9 mouse cellular contexts compared by ENCODE assay signal in genomic region chr19:5151331-5151730, GRCm38 (mm10). TPM values are rescaled to one million over a fixed set of nuclear protein-coding genes. Genes with fewer than 3 reads are reported as not detected.
A peak's percentile ranks its signal among the peaks of the same experiment; 100 is the strongest.
DNase-seq lines count a peak whose midpoint lies in the region; ATAC-seq and TF ChIP-seq lines count a peak whose summit lies in the region.
"Had no signal": no experiment of that assay in that cellular context is flagged by ENCODE, and none has a peak within 500 bp of the region (broad histone marks: within the 10 kb centered on the region; RNA-seq: fewer than 3 reads in every experiment).

No protein-coding gene starts in this region.

- ATAC-seq in megakaryocyte-erythroid progenitor cell, adult 5-6 weeks (replicated peaks; ENCODE audit: low FRiP score, low TSS enrichment, poor library complexity, severe bottlenecking) = peak; percentile 55; the same call in 1 of the 2 replicates

- no peaks in the 10 kb centered on the region; the same call in 1 of the 2 replicates for H3K36me3 ChIP-seq in heart, adult 2 months (ENCODE audit: control insufficient read depth, insufficient read depth, low read length)

- H3K79me2 ChIP-seq in heart, adult 2 months (replicated peaks; ENCODE audit: control insufficient read depth, insufficient read depth, low read length) = no peaks in the 10 kb centered on the region

- DNase-seq in heart, adult 2 months = peak; percentile 37 to 43
- no peak for DNase-seq in heart, postnatal 25 days (ENCODE audit: low spot score)
- DNase-seq in adrenal gland, postnatal 10 days = peak; percentile 55
- DNase-seq in embryo, embryonic 11.5 days (ENCODE audit: low read depth, low spot score) = peak; percentile 42
- peak; percentile 48 to 58 for DNase-seq in heart, postnatal 14 days
- DNase-seq in layer of hippocampus, postnatal 36 days = peak; percentile 52 to 62
- DNase-seq in spleen, adult 12 weeks (ENCODE audit: low spot score) = peak; percentile 23

- H3K27ac ChIP-seq in heart, adult 2 months = no peak overlapping the region
- H3K27ac ChIP-seq: neural tube, embryonic 12.5 days had no signal

- TF ChIP-seq POLR2A in heart, adult 2 months (IDR thresholded peaks at IDR 0.05; ENCODE audit: insufficient read depth, low read depth, low read length) = no peak

- H3K9ac ChIP-seq in heart, adult 2 months (ENCODE audit: low read depth, low read length) = no peak overlapping the region
- H3K9ac ChIP-seq: neural tube, embryonic 12.5 days had no signal

- H3K4me1 ChIP-seq in heart, adult 2 months (ENCODE audit: control insufficient read depth, insufficient read depth, low read length) = no peaks in the 10 kb centered on the region; the same call in 1 of the 2 replicates
- H3K4me1 ChIP-seq: neural tube, embryonic 12.5 days had no signal

- TF ChIP-seq CTCF in heart, adult 2 months (IDR thresholded peaks at IDR 0.05) = peak; percentile 80

- WGBS in heart, adult 2 months = 38% methylated on average over 3 of the region's 3 CpGs

- TF ChIP-seq EP300 in heart, adult 2 months (IDR thresholded peaks at IDR 0.05; ENCODE audit: insufficient read depth, low read depth, low read length) = no peak

- intact Hi-C loops in heart, adult 2 months (cut with DNase I) = no loop called here
- intact Hi-C loops in heart, postnatal 25 days (cut with DNase I) = no loop called here
- intact Hi-C loops in heart, postnatal 14 days (cut with DNase I) = no loop called here

- H3K27me3 ChIP-seq in heart, adult 2 months (ENCODE audit: control insufficient read depth, insufficient read depth, low read length) = no peaks in the 10 kb centered on the region
- H3K27me3 ChIP-seq: neural tube, embryonic 12.5 days had no signal

- H3K4me3 ChIP-seq in heart, adult 2 months = no peak overlapping the region
- H3K4me3 ChIP-seq: neural tube, embryonic 12.5 days had no signal

RNA-seq across cellular contexts. Expression of gene Klc2, which starts 33.0 kb away (rescaled TPM):
- 10 to 100 TPM; 49.0 to 50.6 TPM for total RNA-seq in heart, adult 2 months (2021)
- polyA plus RNA-seq in heart, adult 2 months (2012; rRNA removed) = 56.7 and 57.4 TPM in 2 replicates
- total RNA-seq in heart, postnatal 25 days (2021) = 10 to 100 TPM; 47.1 to 53.0 TPM
- 10 to 100 TPM; 28.0 to 40.2 TPM for total RNA-seq in adrenal gland, postnatal 10 days (2021)
- 10 to 100 TPM; 41.3 to 44.8 TPM for total RNA-seq in heart, postnatal 14 days (2021)
- 100 to 1,000 TPM; 224 to 226 TPM for total RNA-seq in layer of hippocampus, postnatal 36 days (2021)
- 3.0 and 15.3 TPM in 2 replicates for total RNA-seq in megakaryocyte-erythroid progenitor cell, adult 5-6 weeks (2014; fragmentation: Nextera tagmentation)
- total RNA-seq in megakaryocyte-erythroid progenitor cell, adult 5-6 weeks (2017) = 2.3 and 8.0 TPM in 2 replicates

RNA-seq across cellular contexts. Expression of gene Rab1b, which starts 44.5 kb away (rescaled TPM):
- total RNA-seq in heart, adult 2 months (2021) = 100 to 1,000 TPM; 173 to 195 TPM
- polyA plus RNA-seq in heart, adult 2 months (2012; rRNA removed) = 221 and 231 TPM in 2 replicates
- total RNA-seq in heart, postnatal 25 days (2021) = 100 to 1,000 TPM; 178 to 189 TPM
- 100 to 1,000 TPM; 179 to 197 TPM for total RNA-seq in adrenal gland, postnatal 10 days (2021)
- 100 to 1,000 TPM; 187 to 192 TPM for total RNA-seq in heart, postnatal 14 days (2021)
- 100 to 1,000 TPM; 162 to 163 TPM for total RNA-seq in layer of hippocampus, postnatal 36 days (2021)
- 58.7 and 83.3 TPM in 2 replicates for total RNA-seq in megakaryocyte-erythroid progenitor cell, adult 5-6 weeks (2014; fragmentation: Nextera tagmentation)
- total RNA-seq in megakaryocyte-erythroid progenitor cell, adult 5-6 weeks (2017) = 47.0 and 47.5 TPM in 2 replicates

RNA-seq across cellular contexts. Expression of gene Cnih2, which starts 53.0 kb away (rescaled TPM):
- total RNA-seq in heart, adult 2 months (2021) = not detected
- polyA plus RNA-seq in heart, adult 2 months (2012; rRNA removed) = 0.53 and 0.70 TPM in 2 replicates
- total RNA-seq in heart, postnatal 25 days (2021) = under 1 TPM in 1 of 2 experiments, not detected in 1; 0.18 TPM
- 1 to 10 TPM; 5.0 to 5.1 TPM for total RNA-seq in adrenal gland, postnatal 10 days (2021)
- under 1 TPM in 1 of 2 experiments, not detected in 1; 0.63 TPM for total RNA-seq in heart, postnatal 14 days (2021)
- total RNA-seq in layer of hippocampus, postnatal 36 days (2021) = 100 to 1,000 TPM; 673 to 729 TPM
- total RNA-seq in megakaryocyte-erythroid progenitor cell, adult 5-6 weeks (2014; fragmentation: Nextera tagmentation) = 0.66 TPM in 1 of 2 replicates, not detected in the other
- not detected in 2 replicates for total RNA-seq in megakaryocyte-erythroid progenitor cell, adult 5-6 weeks (2017)

Comparison
In these comparisons a context has a peak if more than half of its experiments do, and no peak if none do; other contexts are left out.
1. RNA of gene Klc2, which starts 33.0 kb away (total RNA-seq): 224 to 226 TPM in layer of hippocampus, postnatal 36 days; 47.1 to 53.0 TPM in heart, postnatal 25 days, 49.0 to 50.6 TPM in heart, adult 2 months, 41.3 to 44.8 TPM in heart, postnatal 14 days, 28.0 to 40.2 TPM in adrenal gland, postnatal 10 days and 2.3 to 15.3 TPM in megakaryocyte-erythroid progenitor cell, adult 5-6 weeks; every median in the first group is over 4 times any median in the second.
2. RNA of gene Cnih2, which starts 53.0 kb away (total RNA-seq): 673 to 729 TPM in layer of hippocampus, postnatal 36 days; 5.0 to 5.1 TPM in adrenal gland, postnatal 10 days, 0.66 TPM in megakaryocyte-erythroid progenitor cell, adult 5-6 weeks, 0.63 TPM in heart, postnatal 14 days, 0.18 TPM in heart, postnatal 25 days and not detected in heart, adult 2 months; every median in the first group is over 100 times any median in the second.